Mouse (Mus musculus): ENCODE data around the gene Pxk.

The Pxk gene

DNA sequence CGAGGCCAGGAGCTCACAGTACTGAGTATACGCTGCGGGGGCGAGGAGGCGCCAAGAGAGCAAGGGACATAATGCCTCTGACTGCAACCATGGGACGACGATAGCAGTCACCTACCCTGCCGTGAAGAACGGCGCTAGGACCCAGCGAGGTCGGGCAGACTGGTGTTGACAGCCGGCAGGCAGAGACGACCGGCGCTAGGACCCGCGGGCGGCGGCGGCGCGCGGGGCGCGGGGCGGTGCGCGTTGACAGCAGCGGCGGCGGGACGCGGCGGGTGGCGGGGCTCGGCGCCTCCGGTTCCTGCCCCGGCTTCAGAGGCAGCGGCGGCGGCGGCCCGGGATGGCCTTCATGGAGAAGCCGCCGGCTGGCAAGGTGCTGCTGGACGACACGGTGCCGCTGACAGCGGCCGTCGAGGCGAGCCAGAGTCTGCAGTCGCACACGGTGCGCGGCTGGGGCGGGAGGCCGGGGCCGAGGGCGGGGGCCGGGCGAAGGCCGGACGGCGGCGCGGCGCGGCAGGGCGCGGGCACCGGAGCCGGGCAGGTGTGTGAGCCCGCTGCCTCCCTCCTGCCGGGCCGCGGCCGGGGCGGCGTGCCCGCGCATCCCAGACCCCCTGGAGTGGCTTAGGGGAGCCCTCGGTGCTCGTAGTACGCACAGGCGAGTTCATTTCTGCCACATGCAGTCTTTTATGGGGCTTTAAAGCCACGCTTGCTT lies at the start of gene Pxk:
Gene Pxk, plus strand, starts transcription at position 234 of the 709 bp plus-strand sequence.
- peak; percentile 68 for DNase-seq (ENCODE audit: low read depth)

DNA sequence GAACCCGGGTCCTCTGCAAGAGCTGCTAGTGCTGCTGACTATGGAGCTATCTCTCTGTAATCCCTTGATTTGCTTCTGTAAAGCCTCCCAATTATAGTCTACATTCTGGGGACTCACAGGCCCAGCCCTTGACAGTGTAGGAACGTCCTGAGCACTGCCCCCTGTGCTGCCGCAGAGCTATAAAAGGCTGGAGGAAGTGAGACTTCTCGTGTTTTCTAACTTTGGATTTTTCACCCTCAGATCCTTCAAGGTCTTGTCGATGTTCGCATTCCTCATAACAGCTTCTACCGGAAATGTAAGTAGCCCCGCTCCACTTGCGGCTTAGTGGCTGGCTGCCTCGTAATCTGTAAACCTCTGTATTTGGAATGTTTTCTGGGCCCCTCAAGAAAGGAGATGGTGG lies 48.7 kb upstream of the Pxk start:
- DNase-seq (ENCODE audit: low read depth), result no peak

DNA sequence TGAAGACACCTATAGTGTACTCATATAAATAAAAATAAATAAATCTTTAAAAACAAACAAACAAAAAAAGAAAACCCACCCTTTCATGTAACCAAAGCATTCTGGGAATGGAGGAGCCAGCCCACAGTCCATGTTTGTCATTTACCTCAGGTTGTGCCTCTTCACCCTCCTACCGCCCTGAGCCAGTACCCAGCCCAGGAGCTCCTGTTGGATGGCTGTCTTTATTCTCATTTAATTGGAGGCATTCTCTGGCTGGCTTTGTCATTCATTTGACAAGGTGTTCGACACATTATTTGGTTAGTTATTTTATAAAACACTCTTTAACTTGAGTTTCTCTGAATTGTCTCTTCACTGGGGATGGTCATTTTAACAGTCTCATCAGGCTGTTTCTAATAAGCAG lies 46.1 kb upstream of the Pxk start:
- DNase-seq (ENCODE audit: low read depth), result no peak

DNA sequence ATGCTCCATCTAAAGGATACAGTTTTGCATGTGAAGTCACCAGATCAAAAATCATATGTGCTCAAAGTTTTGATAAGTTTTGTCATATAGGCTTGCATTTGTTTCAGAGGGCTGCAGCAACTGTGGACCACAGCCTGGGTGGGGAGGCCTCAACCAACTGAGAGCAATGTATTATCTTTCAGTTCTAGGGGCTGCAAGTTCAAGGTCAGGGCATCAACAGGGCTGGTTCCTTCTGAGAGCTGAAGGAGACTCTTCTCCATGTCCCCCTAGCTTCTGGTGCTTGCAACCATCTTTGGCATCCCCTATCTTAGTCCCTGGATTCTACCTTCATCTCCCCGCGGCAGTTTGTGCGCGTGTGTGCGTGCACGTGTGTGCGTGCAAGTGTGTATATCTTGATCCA lies 45.4 kb upstream of the Pxk start:
- no peak for DNase-seq (ENCODE audit: low read depth)

DNA sequence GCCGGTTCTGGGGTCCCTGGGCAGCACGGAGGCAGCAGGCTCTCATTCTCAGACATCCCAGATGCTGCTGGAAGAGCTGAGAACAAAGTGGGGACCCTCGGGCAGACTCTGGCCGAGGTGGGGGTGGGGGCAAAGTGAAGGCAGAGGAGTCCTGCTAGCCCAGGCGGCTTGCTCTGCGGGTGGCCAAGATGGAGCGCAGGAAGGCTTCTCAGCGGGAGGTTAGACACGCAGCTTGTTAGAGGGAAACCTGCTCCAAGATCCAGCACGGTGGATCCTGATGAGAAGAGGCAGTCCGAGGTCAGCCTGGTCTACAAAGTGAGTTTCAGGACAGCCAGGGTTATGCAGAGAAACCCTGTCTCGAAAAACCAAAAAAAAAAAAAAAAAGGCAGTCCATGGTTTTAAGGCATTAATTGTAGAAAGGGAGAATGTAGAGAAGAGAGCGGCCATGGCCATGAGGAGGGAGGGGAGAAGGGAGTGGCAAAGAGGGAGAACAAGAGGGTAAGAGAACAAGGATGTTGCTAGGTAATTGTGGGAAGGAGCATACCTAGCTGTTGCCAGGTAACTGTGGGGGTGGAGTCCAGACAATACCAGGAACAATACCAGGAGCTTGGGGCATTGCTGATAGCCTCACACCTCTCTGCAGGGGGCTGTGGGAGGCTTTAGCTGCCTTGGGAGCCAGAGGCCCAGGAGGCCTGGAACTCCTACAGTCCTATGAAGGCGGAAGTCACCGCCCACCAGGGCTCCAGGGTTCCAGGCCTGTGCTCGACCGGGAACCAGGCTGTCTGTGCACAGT lies 43.5 kb upstream of the Pxk start:
- no peak for DNase-seq (ENCODE audit: low read depth)

DNA sequence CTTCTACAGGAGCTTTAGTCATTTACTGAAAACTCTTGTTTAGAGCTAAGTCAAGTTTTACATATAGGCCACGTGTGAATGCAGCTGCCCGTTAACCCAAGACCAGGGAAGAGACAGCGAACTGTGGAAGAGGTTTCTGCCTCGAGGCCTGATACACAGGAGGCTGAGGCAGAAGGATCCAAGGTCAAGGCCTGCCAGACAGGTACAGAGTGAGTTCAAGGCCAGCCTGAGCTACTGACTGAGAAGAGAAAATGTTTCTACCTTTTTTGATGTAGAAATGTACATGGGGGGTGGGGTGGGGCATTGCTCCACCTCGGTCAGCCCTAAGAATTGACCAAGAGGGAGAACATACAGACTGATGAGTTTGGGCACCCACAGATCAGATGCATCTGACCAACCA lies 41.9 kb upstream of the Pxk start:
- no peak for DNase-seq (ENCODE audit: low read depth)

DNA sequence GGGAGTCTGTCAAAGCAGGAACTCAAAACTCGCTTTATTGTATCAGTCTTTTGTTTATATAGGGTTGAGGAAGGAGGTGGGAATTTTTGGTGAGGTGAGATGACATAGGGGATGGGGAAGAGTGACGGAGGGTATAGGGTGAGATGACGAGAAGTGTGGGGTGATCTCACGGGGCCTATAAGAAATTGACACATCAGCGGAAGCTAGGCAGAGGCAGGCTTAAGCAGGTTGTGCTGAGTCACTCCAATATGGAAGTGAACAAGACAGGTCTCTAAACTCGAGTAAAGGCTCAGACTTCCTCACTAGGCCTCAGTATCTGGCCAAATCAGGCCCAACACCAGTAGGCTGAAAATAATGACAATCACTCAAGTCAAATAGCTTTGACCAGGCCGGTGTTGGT lies 38.1 kb upstream of the Pxk start:
- no peak for DNase-seq (ENCODE audit: low read depth)

DNA sequence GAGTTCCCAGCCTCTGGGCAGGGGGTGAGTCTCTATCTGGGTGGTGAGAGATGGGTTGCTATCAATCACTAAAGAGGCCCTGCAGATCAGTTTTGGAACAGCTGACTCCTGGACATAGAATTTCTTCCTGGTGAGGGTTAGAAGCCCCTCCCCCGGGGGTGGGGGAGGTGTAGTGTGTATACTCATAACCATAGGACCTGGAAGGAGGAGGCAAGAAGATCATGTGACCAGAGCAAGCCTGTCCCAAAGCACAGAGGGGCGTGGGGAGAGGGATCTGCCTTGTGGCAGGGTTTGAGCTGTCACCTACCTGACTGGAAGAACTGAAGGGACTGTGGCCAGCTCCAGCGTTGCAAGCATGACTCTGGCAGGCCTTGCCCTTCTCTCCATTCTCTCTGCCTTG lies 35.9 kb upstream of the Pxk start:
- no peak for DNase-seq (ENCODE audit: low read depth)

DNA sequence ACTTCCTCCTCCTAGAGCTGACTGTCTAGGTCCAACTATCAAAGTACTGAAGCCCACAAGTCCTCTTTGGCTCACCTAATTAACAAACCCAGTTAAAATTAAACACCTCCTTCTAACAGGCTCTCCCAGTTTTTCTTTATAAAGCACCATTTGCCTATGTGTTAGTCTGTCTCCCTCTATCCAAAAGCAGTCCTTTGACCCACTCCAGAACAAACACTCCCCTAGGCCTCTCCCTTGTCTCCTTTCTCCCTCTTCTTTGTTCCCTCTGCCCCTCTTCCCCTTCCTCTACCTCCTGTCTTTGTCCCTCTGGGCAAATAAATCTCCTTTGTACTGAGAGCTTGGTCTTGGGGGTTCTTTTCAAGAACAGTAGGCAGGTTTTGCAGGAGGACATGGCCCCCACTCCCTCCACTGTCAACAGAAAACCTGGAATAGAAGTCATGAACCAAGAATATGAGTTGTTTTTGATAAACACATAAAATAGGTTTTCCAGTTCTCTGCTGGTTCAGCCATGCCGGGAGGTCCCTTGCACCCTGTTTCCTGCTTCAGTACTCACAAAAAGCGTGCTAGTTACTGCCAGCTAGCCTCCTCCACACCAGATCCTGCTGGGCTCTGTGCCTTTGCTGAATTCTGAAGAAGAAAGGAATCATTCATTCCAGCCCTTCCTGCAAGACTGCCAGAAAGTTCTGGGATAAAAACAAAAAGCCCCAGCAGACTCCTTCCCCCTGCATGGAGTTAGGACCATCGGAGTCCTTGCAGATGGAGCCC lies 35.3 kb upstream of the Pxk start:
- DNase-seq (ENCODE audit: low read depth), result no peak

DNA sequence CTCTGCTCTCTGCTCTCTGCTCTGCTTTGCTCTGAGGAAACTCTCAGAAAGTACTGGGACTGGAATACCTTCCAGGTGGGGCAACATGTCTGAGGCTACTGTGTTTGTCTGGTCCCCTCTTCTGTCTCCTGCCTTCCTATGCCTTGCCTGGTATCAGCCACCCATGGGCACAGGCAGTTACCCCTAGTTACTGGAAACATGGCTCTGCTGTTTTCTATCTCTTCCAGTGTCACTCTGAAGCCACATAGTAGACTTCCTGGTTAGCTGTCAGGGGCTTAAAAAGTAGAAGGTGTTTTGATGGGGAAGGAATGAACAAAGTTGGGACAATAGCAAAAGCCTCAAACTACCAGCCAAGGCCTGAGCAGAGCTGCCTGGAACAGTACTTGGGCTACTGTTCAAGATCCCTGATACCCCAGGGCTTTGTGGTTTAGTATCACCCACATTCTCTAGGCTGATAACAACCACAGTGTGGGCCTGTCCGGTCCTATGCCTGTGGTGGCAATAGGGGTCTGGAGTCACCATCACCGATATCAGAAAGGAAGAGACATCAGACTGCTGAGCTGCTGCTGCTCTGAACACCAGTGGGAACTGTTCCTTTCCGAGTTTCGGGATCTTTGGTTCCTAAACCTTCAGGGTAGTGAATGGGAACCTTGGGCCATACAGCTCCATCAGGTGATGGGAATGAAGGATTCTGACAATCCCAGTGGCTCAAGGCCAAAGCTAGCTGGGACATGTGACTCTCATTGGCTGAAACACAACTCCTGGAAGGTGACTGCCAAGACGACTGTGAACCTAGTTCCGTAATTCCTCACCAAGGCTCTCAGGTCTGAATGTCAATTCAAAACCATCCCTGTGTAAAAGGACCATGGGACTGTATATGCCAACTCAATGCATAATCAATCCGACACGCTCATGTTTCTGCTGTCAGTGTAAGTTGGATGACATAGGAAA lies 33.9 kb upstream of the Pxk start:
- DNase-seq (ENCODE audit: low read depth), result no peak

DNA sequence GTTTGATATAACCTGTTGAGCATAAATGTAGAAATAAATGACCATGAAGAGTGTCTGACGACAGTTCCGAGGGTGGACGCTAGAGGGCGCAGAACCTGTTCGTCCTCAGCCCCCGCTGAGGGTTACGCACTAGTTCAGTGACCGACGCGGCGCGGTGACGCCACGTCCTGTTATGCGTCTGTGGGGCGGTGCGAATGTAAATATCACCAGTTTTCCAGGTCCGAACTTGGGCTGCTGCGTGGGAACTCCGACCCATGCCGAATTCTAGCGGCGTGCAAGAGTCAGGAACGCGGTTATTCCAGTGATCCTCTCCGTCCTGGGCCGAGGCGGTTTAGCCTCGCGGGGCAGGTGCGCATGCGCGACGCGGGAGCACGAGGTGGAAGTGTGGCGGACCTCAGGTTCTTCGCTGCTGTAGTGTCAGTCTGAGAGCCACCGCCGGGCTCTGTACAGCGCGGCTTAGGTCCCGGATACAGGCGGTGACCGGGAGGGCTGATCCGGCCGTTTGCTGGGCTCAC lies 17.8 kb upstream of the Pxk start, which contains the start of gene Rpp14:
Gene Rpp14, plus strand, starts transcription at position 203 of the 515 bp plus-strand sequence.
- peak; percentile 93 for DNase-seq (ENCODE audit: low read depth)

DNA sequence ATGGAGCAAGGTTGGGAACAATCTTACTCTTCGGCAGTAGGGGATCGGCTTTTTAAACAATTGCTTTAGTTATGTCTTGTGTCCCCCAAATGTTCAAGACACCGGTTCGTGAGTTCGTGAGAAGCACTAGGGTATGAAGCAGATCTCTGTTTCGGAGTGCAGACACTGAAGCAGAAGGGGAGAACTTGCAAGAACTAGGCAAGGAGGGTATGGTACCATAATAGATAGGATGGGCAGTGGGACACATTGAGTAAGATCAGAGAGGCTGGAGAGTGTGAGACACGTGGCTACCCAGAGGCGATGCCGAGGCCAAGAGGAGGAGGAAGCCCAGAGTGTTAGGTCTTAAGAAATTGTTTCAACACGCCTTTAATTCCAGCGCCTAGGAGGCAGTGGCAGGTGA lies 17.3 kb upstream of the Pxk start:
- DNase-seq (ENCODE audit: low read depth), result no peak

DNA sequence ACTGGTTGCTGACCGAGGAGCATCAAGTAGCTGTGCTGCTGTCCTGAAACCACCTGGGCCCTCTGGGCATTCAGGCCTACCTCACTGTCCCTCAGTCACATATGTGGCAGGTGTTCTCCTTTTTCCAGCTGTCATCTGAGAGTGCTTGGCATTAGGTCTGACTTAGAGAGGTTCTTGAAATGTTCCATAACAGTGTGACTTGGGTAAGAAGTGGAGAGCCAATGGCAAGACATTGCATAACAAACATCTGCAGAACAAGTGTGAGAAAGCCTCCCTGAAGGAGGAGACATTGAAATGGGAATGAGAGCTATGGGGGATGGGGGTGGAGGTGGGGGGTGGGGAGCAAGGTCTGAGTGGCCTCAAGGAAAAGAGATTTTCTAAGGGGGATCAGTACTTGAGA lies 15.1 kb upstream of the Pxk start:
- DNase-seq (ENCODE audit: low read depth), result no peak

DNA sequence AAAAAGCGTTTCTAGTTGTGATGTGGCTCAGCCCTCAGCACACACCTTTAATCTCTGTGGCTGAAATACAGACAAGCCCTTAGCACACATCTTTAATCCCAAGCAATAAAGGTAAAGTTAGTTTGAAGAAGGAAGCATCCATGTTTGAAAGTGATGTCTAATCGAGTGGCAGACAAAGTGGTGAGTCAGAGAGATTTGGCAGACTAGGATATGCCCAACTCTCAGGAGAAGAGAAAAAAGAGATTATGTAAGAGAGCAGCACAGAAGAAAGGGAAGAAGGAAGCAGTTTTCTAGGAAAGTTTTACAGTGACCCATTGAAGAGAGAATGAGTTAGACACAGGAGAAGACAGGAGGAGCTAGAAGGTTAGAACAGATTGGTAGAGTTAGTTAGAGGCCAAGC lies 9.0 kb upstream of the Pxk start:
- DNase-seq (ENCODE audit: low read depth), result no peak

DNA sequence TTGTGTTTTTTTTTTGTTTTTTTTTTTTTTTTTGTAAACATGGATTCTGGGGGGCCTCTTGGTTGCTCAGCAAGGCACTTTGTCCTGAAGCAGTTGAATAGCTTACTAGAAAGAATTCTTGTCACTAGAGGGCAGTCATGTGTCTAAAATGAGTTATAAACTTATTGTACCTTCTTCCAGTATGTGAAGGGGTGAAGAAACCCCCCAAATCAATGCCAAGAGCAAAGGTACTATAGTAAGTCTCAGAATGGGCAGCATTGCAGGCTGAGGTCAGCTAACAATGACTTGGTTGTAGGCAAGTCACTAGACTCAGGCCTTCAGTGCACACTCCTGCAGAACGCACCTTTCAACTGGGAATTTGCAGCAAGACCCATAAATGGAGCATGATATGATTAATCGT lies 5.4 kb upstream of the Pxk start:
- no peak for DNase-seq (ENCODE audit: low read depth)

DNA sequence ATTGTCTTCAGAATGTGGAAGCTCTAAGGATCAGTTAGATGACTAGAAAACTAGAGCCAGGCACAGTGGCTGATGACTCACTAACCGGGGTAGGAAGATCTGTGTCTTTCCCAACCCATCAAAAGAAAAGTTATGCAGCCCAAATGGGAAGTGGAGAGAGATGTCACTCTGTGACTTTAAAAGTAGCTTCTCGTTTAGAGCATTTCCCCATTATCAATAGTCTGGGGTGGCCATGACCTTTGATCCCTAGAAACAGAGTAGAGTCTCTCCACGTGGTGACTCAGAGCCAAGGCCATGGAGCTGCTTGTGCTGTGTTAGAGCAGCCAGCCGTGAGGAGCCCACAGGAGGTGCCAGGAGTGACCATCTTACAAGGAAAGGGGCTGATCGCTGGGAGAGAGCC lies 4.6 kb upstream of the Pxk start:
- no peak for DNase-seq (ENCODE audit: low read depth)

DNA sequence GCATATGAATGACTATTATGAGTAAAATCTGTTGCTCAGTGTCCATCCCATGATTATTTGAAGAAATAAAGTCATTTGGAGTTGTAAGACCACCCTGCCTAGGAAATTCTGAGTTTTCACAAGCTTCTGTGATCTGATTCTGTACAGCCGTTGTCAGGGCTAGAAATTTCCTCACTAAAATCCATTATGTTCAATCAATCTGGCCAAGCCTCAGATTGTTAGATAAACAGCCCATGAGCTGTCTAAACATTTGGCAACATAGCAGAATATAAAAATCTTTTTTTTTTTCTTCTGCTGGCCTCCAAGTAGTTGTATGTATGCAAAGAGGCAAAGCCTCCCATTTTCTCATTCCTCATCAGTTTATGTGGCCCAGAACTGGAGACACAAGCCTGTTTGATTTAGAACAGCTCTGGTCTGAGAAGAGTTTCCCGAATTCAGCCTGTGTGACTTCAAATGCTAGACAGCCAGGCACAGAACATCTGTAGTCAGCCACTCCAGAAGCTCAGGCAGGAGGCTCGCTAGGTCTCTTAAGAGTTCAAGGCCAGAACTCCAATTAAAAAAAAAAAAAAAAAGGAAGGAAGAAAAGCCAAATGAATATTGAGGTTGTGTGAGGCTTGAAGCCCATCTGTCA lies 3.0 kb upstream of the Pxk start:
- DNase-seq (ENCODE audit: low read depth), result no peak

DNA sequence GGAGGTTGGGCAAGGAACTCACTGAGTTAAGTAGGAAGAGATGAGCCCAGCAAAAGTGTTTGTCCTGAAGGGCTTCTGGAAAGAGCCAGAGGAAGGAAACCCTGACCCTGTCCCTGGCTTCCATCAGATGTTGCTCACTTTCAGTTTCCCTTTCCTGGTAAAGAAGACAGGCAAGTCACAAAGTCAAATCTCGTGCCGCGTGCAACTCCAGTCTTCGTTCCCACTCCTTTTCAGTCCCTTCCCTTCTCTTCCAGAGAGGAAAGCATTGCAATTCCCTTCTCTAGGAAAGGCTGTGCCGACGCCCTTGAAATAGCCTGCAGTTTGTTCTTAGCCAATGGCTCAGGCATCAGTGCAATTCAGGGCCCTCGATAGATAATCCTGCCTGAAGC lies 2.5 kb upstream of the Pxk start:
- DNase-seq (ENCODE audit: low read depth), result no peak

DNA sequence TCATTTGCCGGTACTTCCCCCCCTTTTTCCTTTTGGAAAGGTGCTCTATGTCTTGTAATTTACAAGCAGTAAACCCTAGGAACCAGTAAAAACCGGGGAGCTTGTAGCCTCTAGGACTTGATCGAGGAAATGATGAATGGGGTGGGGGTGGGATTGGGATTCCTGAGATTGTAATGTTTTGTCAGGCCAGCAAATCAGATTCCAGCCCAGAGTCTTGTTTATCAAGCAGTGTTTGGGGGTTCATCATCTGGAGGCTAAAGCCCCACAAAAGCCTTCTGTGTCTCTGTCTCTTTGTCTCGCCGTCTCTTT lies 630 bp downstream of the Pxk start:
- DNase-seq (ENCODE audit: low read depth), result no peak

DNA sequence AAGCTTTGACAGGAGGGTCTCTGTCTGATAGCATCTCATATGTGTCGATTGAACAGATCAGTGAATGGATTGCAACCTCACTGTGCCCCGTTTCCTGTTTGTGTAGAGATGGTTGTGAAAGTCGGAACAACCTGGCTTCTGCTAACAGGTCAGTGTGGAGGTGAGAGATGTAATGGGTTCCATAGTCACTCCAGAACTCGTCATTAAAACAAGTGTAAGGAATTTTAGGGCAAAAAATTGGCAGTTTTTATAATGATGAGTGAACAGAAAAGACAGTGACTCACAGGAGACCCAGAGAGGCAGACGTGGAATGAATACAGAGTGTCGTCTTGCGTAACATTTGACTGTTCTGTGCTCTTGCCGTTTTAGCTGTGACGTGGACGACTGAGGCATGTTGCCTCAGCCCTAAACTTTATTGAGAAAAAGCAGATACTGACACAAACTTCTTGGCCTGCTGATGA lies 1.6 kb downstream of the Pxk start:
- no peak for DNase-seq (ENCODE audit: low read depth)

DNA sequence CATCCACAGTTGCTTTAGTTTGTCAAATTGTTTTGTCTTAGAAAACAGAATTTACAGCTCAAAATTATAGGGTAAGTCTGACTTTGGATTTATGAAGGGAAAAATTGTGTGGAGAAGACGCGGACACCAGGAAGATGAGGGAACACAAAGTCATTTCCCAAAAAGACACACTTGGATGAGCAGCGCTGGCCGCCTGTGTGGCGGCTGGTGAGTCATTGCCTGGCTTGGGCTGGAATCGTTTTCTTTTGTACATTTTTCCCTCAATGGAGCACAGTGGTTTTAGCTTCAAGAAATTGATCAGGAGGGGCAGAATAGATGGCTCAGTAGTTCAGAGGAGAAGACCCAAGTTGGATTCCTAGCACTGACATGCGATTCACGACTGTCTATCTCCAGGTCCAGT lies 3.9 kb downstream of the Pxk start:
- DNase-seq (ENCODE audit: low read depth), result no peak
